In genomic region chr4:134883266-134883665, GRCm38 (mm10) we compare ENCODE assay signal across 9 mouse cellular contexts. TPM values are rescaled to one million over a fixed set of nuclear protein-coding genes. Genes with fewer than 3 reads are reported as not detected.
DNase-seq lines count a peak whose midpoint lies in the region; ATAC-seq and TF ChIP-seq lines count a peak whose summit lies in the region.
"Had no signal": no experiment of that assay in that cellular context is flagged by ENCODE, and none has a peak within 500 bp of the region (broad histone marks: within the 10 kb centered on the region; RNA-seq: fewer than 3 reads in every experiment).

No protein-coding gene starts in this region.

- peaks cover 20% of the 10 kb centered on the region for H3K4me1 ChIP-seq in heart, embryonic 13.5 days
- no peaks in the 10 kb centered on the region; the same call in 1 of the 2 replicates for H3K4me1 ChIP-seq in heart, embryonic 11.5 days (ENCODE audit: control insufficient read depth, insufficient read depth, low read length)
- H3K4me1 ChIP-seq in CH12.LX (ENCODE audit: control insufficient read depth in 1 of 2, insufficient read depth in 2 of 2) = peaks cover 6 to 20% of the 10 kb centered on the region in 2 experiments; a peak in 3 of 4 replicates

- H3K27ac ChIP-seq in heart, embryonic 13.5 days (replicated peaks) = 0 out of 2 replicates have a peak overlapping the region, but pooled peaks have one; percentile 40
- H3K27ac ChIP-seq in heart, embryonic 11.5 days (ENCODE audit: low read depth, low read length) = no peak overlapping the region
- H3K27ac ChIP-seq in CH12.LX (ENCODE audit: insufficient read depth, low read depth) = no peak overlapping the region
- H3K27ac ChIP-seq: neural tube, embryonic 12.5 days had no signal

- H3K27me3 ChIP-seq in heart, embryonic 13.5 days (replicated peaks) = no peaks in the 10 kb centered on the region
- H3K27me3 ChIP-seq in heart, embryonic 11.5 days (ENCODE audit: control insufficient read depth, insufficient read depth, low read length) = no peaks in the 10 kb centered on the region
- no peaks in the 10 kb centered on the region for H3K27me3 ChIP-seq in CH12.LX (replicated peaks)

- H3K79me2 ChIP-seq in CH12.LX (replicated peaks; ENCODE audit: control insufficient read depth, extremely low read depth, insufficient read depth, poor library complexity, severe bottlenecking) = no peaks in the 10 kb centered on the region

- DNase-seq in CH12.LX (ENCODE audit: extremely low read depth) (peak; percentile 54), adipocyte (ENCODE audit: low spot score) (no peak)
- DNase-seq in adrenal gland, postnatal 14 days = peak; percentile 71
- peak; percentile 71 for DNase-seq in induced T-regulatory cell, adult 2 months (ENCODE audit: low read depth)
- DNase-seq in lung, postnatal 4 days = peak; percentile 47
- DNase-seq in thymus, postnatal 25 days = peak; percentile 53

- TF ChIP-seq RAD21 in CH12.LX (IDR thresholded peaks at IDR 0.05; ENCODE audit: low read depth, low read length) = peak; percentile 25

- no peak for ATAC-seq in heart, embryonic 13.5 days (ENCODE audit: extremely low read depth, insufficient number of reproducible peaks, low FRiP score, low TSS enrichment)
- no peak for ATAC-seq in heart, embryonic 11.5 days (replicated peaks; ENCODE audit: insufficient number of reproducible peaks, low FRiP score, low TSS enrichment)

- in situ Hi-C loops in CH12.LX (cut with MboI; ENCODE audit: low pct_ligation_motif_present, low pct_unique_long_range_greater_than_20kb, low sequenced_read_pairs) = no loop called here

- TF ChIP-seq EP300 in CH12.LX (IDR thresholded peaks at IDR 0.05; ENCODE audit: low read length) = no peak

- H3K4me3 ChIP-seq in heart, embryonic 13.5 days = no peak overlapping the region
- no peak overlapping the region for H3K4me3 ChIP-seq in heart, embryonic 11.5 days (ENCODE audit: low read depth, low read length)
- H3K4me3 ChIP-seq in CH12.LX (replicated peaks in 1 of 3; ENCODE audit: low read depth in 2 of 3, low read length in 2 of 3, poor library complexity in 1 of 3) = no peak overlapping the region
- H3K4me3 ChIP-seq: neural tube, embryonic 12.5 days had no signal

- dilution Hi-C loops in CH12.LX (cut with MboI; ENCODE audit: extremely low pct_ligation_motif_present, extremely low pct_unique_long_range_greater_than_20kb, low sequenced_read_pairs) = no loop called here

- H3K36me3 ChIP-seq in heart, embryonic 13.5 days = no peaks in the 10 kb centered on the region
- no peaks in the 10 kb centered on the region for H3K36me3 ChIP-seq in heart, embryonic 11.5 days (ENCODE audit: control insufficient read depth, insufficient read depth, low read length)
- no peaks in the 10 kb centered on the region for H3K36me3 ChIP-seq in CH12.LX (replicated peaks in 1 of 2; ENCODE audit: control insufficient read depth in 1 of 2, insufficient read depth in 1 of 2, low read length in 1 of 2)
- H3K36me3 ChIP-seq: neural tube, embryonic 12.5 days had no signal

- 25% methylated on average over 7 of the region's 7 CpGs for WGBS in heart, embryonic 13.5 days
- 28% methylated on average over 7 of the region's 7 CpGs for WGBS in heart, embryonic 11.5 days (ENCODE audit: insufficient replicate concordance)

- peak; percentile 66 to 74 for TF ChIP-seq CTCF in CH12.LX (conservative IDR thresholded peaks at IDR 0.05 in 1 of 2, IDR thresholded peaks at IDR 0.05 in 1 of 2; ENCODE audit: low read depth in 2 of 2, low read length in 2 of 2)

- no peak overlapping the region for H3K4me2 ChIP-seq in heart, embryonic 13.5 days
- no peak overlapping the region for H3K4me2 ChIP-seq in heart, embryonic 11.5 days
- no peak overlapping the region for H3K4me2 ChIP-seq in CH12.LX (ENCODE audit: insufficient read depth, low read depth, poor library complexity, severe bottlenecking)
- H3K4me2 ChIP-seq: neural tube, embryonic 12.5 days had no signal

- no peak for TF ChIP-seq POLR2A in CH12.LX (IDR thresholded peaks at IDR 0.05; ENCODE audit: low read depth, low read length)

- no peaks in the 10 kb centered on the region for H3K9me3 ChIP-seq in heart, embryonic 13.5 days
- H3K9me3 ChIP-seq in heart, embryonic 11.5 days (replicated peaks; ENCODE audit: control insufficient read depth, low read length) = no peaks in the 10 kb centered on the region
- H3K9me3 ChIP-seq in CH12.LX (replicated peaks; ENCODE audit: low read length) = no peaks in the 10 kb centered on the region
- H3K9me3 ChIP-seq: neural tube, embryonic 12.5 days had no signal

- no peak overlapping the region; the same call in 1 of the 2 replicates for H3K9ac ChIP-seq in heart, embryonic 13.5 days
- no peak overlapping the region for H3K9ac ChIP-seq in heart, embryonic 11.5 days (ENCODE audit: low read depth, low read length)
- no peak overlapping the region for H3K9ac ChIP-seq in CH12.LX (ENCODE audit: insufficient read depth, low read depth)
- H3K9ac ChIP-seq: neural tube, embryonic 12.5 days had no signal

TF ChIP-seq in CH12.LX, 34 proteins besides CTCF, POLR2A, EP300 and RAD21:
- TF ChIP-seq ZNF384 (IDR thresholded peaks at IDR 0.05; ENCODE audit: low read depth, low read length) (no peak), SMC3 (IDR thresholded peaks at IDR 0.05; ENCODE audit: low read depth, low read length) (peak; percentile 51)

RNA-seq across cellular contexts. Expression of gene Rhd, which starts 18.9 kb away (rescaled TPM):
- polyA plus RNA-seq in heart, embryonic 13.5 days (2015; fragmentation: Nextera tagmentation; extraction: Ambion mirVana) = 13.0 and 19.3 TPM in 2 replicates
- 54.0 and 68.6 TPM in 2 replicates for polyA plus RNA-seq in heart, embryonic 11.5 days (2014; fragmentation: Nextera tagmentation; extraction: Ambion mirVana)
- 0.92 and 1.1 TPM in 2 replicates for total RNA-seq in CH12.LX (2012; rRNA removed)
- 0.82 and 1.3 TPM in 2 replicates for total RNA-seq in CH12.LX (2014; rRNA removed)
- polyA plus RNA-seq in CH12.LX (2012; ENCODE audit: insufficient read length, low read depth) = 0.79 and 1.1 TPM in 2 replicates
- 1.1 and 8.4 TPM in 2 replicates for total RNA-seq in adrenal gland, postnatal 14 days (2021)

RNA-seq across cellular contexts. Expression of gene Maco1, which starts 30.1 kb away (rescaled TPM):
- polyA plus RNA-seq in heart, embryonic 13.5 days (2015; fragmentation: Nextera tagmentation; extraction: Ambion mirVana) = 25.0 and 25.7 TPM in 2 replicates
- 20.7 and 22.6 TPM in 2 replicates for polyA plus RNA-seq in heart, embryonic 11.5 days (2014; fragmentation: Nextera tagmentation; extraction: Ambion mirVana)
- total RNA-seq in CH12.LX (2012; rRNA removed) (15.8 and 16.6 TPM in 2 replicates), CH12.LX (2014; rRNA removed) (17.3 and 19.6 TPM in 2 replicates)
- 19.8 and 22.3 TPM in 2 replicates for polyA plus RNA-seq in CH12.LX (2012; ENCODE audit: insufficient read length, low read depth)
- total RNA-seq in adrenal gland, postnatal 14 days (2021) = 35.3 and 35.6 TPM in 2 replicates

RNA-seq across cellular contexts. Expression of gene Tmem50a, which starts 31.6 kb away (rescaled TPM):
- 132 and 149 TPM in 2 replicates for polyA plus RNA-seq in heart, embryonic 13.5 days (2015; fragmentation: Nextera tagmentation; extraction: Ambion mirVana)
- 149 and 150 TPM in 2 replicates for polyA plus RNA-seq in heart, embryonic 11.5 days (2014; fragmentation: Nextera tagmentation; extraction: Ambion mirVana)
- total RNA-seq in CH12.LX (2012; rRNA removed) (84.8 and 95.8 TPM in 2 replicates), CH12.LX (2014; rRNA removed) (131 and 132 TPM in 2 replicates)
- polyA plus RNA-seq in CH12.LX (2012; ENCODE audit: insufficient read length, low read depth) = 114 and 133 TPM in 2 replicates
- 215 and 225 TPM in 2 replicates for total RNA-seq in adrenal gland, postnatal 14 days (2021)

RNA-seq across cellular contexts. Expression of gene Rsrp1, which starts 40.1 kb away (rescaled TPM):
- 325 and 327 TPM in 2 replicates for polyA plus RNA-seq in heart, embryonic 13.5 days (2015; fragmentation: Nextera tagmentation; extraction: Ambion mirVana)
- 331 and 353 TPM in 2 replicates for polyA plus RNA-seq in heart, embryonic 11.5 days (2014; fragmentation: Nextera tagmentation; extraction: Ambion mirVana)
- total RNA-seq in CH12.LX (2012; rRNA removed) (61.3 and 71.9 TPM in 2 replicates), CH12.LX (2014; rRNA removed) (51.2 and 62.7 TPM in 2 replicates)
- polyA plus RNA-seq in CH12.LX (2012; ENCODE audit: insufficient read length, low read depth) = 69.4 and 86.8 TPM in 2 replicates
- 394 and 402 TPM in 2 replicates for total RNA-seq in adrenal gland, postnatal 14 days (2021)

RNA-seq across cellular contexts. Expression of gene Syf2, which starts 47.4 kb away (rescaled TPM):
- polyA plus RNA-seq in heart, embryonic 13.5 days (2015; fragmentation: Nextera tagmentation; extraction: Ambion mirVana) = 53.0 and 55.6 TPM in 2 replicates
- 59.5 and 61.5 TPM in 2 replicates for polyA plus RNA-seq in heart, embryonic 11.5 days (2014; fragmentation: Nextera tagmentation; extraction: Ambion mirVana)
- total RNA-seq in CH12.LX (2012; rRNA removed) (59.2 and 63.5 TPM in 2 replicates), CH12.LX (2014; rRNA removed) (77.1 and 93.8 TPM in 2 replicates)
- 76.1 and 89.0 TPM in 2 replicates for polyA plus RNA-seq in CH12.LX (2012; ENCODE audit: insufficient read length, low read depth)
- 81.4 and 90.5 TPM in 2 replicates for total RNA-seq in adrenal gland, postnatal 14 days (2021)
